Mouse (Mus musculus): Measurements from ENCODE around the gene AI854703. TPM values are rescaled to one million over a fixed set of nuclear protein-coding genes. Genes with fewer than 3 reads are reported as not detected.

AI854703 gene
- polyA plus RNA-seq (2012): 1.9 and 2.7 TPM in 2 replicates

GRCm38 (mm10) chr6:48626464-48626863 lies at the start of gene AI854703:
Gene AI854703 (plus strand): TSS chr6:48626764.

GRCm38 (mm10) chr6:48589194-48589750 lies 37.3 kb upstream of the AI854703 start, which contains the start of gene Gm45021:
Gene Gm45021 (plus strand): TSS chr6:48589610.

GRCm38 (mm10) chr6:48593158-48594042 lies 33.2 kb upstream of the AI854703 start, which contains the start of the genes Repin1 and Gm44965:
Gene Repin1 (plus strand): TSS chr6:48593883.
Gene Gm44965 (plus strand): TSS chr6:48593941.

GRCm38 (mm10) chr6:48601271-48602079 lies 25.1 kb upstream of the AI854703 start, which contains the start of gene Zfp775:
Gene Zfp775 (plus strand): TSS chr6:48602063.

GRCm38 (mm10) chr6:48646995-48647394 lies 20.4 kb downstream of the AI854703 start, which contains the start of gene Gimap8:
Gene Gimap8 (plus strand): TSS chr6:48647234.

GRCm38 (mm10) chr6:48675931-48676859 lies 49.6 kb downstream of the AI854703 start, which contains the start of gene Gimap9:
Gene Gimap9 (plus strand): TSS chr6:48676129.

Other genes with a start within 250 kb of the AI854703 start
- gene Krba1, start 231.2 kb upstream of the AI854703 start, polyA plus RNA-seq (2012): 9.7 and 11.1 TPM in 2 replicates
- gene Zfp467, start 180.9 kb upstream of the AI854703 start, polyA plus RNA-seq (2012): 11.4 and 11.6 TPM in 2 replicates
- gene Sspo, start 178.5 kb upstream of the AI854703 start, polyA plus RNA-seq (2012): 0.06 and 0.11 TPM in 2 replicates
- gene Atp6v0e2, start 89.1 kb upstream of the AI854703 start, polyA plus RNA-seq (2012): 0.05 TPM in 1 of 2 replicates, not detected in the other
- gene Lrrc61, start 72.0 kb upstream of the AI854703 start, polyA plus RNA-seq (2012): 13.1 and 17.1 TPM in 2 replicates
- not detected in 2 replicates for gene Rarres2, start 54.0 kb upstream of the AI854703 start, polyA plus RNA-seq (2012)
- not detected in 2 replicates for gene Gm45021, start 37.2 kb upstream of the AI854703 start, polyA plus RNA-seq (2012)
- gene Repin1, start 32.9 kb upstream of the AI854703 start, polyA plus RNA-seq (2012): 37.9 and 45.1 TPM in 2 replicates
- gene Gm44965, start 32.8 kb upstream of the AI854703 start, polyA plus RNA-seq (2012): 5.2 and 6.3 TPM in 2 replicates
- 2.4 and 2.7 TPM in 2 replicates for gene Zfp775, start 24.7 kb upstream of the AI854703 start, polyA plus RNA-seq (2012)
- 0.53 and 0.70 TPM in 2 replicates for gene Gimap8, start 20.5 kb downstream of the AI854703 start, polyA plus RNA-seq (2012)
- 1.3 and 2.0 TPM in 2 replicates for gene Gimap9, start 49.4 kb downstream of the AI854703 start, polyA plus RNA-seq (2012)
- gene Gimap4, start 57.8 kb downstream of the AI854703 start, polyA plus RNA-seq (2012): 0.69 and 1.0 TPM in 2 replicates
- gene Gimap6, start 81.5 kb downstream of the AI854703 start, polyA plus RNA-seq (2012): 7.4 and 13.0 TPM in 2 replicates
- 1.5 TPM in 1 of 2 replicates, not detected in the other for gene Gm28053, start 91.8 kb downstream of the AI854703 start, polyA plus RNA-seq (2012)
- 0.06 TPM in 1 of 2 replicates, not detected in the other for gene Gimap7, start 91.9 kb downstream of the AI854703 start, polyA plus RNA-seq (2012)
- 6.1 and 12.2 TPM in 2 replicates for gene Gimap1, start 112.3 kb downstream of the AI854703 start, polyA plus RNA-seq (2012)
- 4.8 and 8.0 TPM in 2 replicates for gene Gimap5, start 119.4 kb downstream of the AI854703 start, polyA plus RNA-seq (2012)
- gene Gimap3, start 144.1 kb downstream of the AI854703 start, polyA plus RNA-seq (2012): 1.8 and 2.2 TPM in 2 replicates
- 87.0 and 113 TPM in 2 replicates for gene Tmem176a, start 214.2 kb downstream of the AI854703 start, polyA plus RNA-seq (2012)
- 57.5 and 63.3 TPM in 2 replicates for gene Tmem176b, start 214.7 kb downstream of the AI854703 start, polyA plus RNA-seq (2012)
- gene Aoc1, start 246.1 kb downstream of the AI854703 start, polyA plus RNA-seq (2012): 0.07 and 0.17 TPM in 2 replicates

Data from megakaryocyte-erythroid progenitor cell, adult 5 weeks (primary cell).